Mouse (Mus musculus) lung, adult 2 months (tissue): ENCODE results near the gene Gmcl1. TPM values are rescaled to one million over a fixed set of nuclear protein-coding genes. Genes with fewer than 3 reads are reported as not detected.

Experiments used
- DNase-seq: peaks from one replicate; pipeline ENCODE4 v3.0.0; 2022
- H3K4me1 ChIP-seq: fragments of 200-500 bp; 2 replicates; pipeline ENCODE4 v1.6.1; 2011; ENCODE audit warnings: low read length; ENCODE audit not compliant: control insufficient read depth, insufficient read depth
- H3K4me3 ChIP-seq: fragments of 200-500 bp; replicated peaks from 2 replicates; pipeline ENCODE3; 2011; ENCODE audit warnings: low read depth, mild to moderate bottlenecking, control low read depth, low read length; ENCODE audit errors: extremely low read depth
- CTCF ChIP-seq: fragments of 200-500 bp; IDR thresholded peaks from 2 replicates; pipeline ENCODE4 v1.5.1; 2011; ENCODE audit warnings: mild to moderate bottlenecking, low read length, control low read depth; ENCODE audit not compliant: insufficient read depth
- POLR2A ChIP-seq: fragments of 200-500 bp; IDR thresholded peaks from 2 replicates; pipeline ENCODE4 v1.6.1; 2011; ENCODE audit warnings: low read depth, mild to moderate bottlenecking, control low read depth, low read length, borderline replicate concordance; ENCODE audit errors: extremely low read depth
- WGBS: fragments of 180-500 bp; shearing (Covaris S2); methylation state at CpG from one replicate; pipeline ENCODE4 v1.1.7; 2018; 5-methylcytosine and 5-hydroxymethylcytosine counted together
- polyA plus RNA-seq: library from polyadenylated mRNA; depleted of rRNA; stranded (reverse); fragments of >200 nt; gene quantifications from 2 replicates; pipeline ENCODE4 v1.2.3, GENCODE M21; 2012

Gene Gmcl1
- polyA plus RNA-seq, 1 experiment: 8.4 TPM

DNA sequence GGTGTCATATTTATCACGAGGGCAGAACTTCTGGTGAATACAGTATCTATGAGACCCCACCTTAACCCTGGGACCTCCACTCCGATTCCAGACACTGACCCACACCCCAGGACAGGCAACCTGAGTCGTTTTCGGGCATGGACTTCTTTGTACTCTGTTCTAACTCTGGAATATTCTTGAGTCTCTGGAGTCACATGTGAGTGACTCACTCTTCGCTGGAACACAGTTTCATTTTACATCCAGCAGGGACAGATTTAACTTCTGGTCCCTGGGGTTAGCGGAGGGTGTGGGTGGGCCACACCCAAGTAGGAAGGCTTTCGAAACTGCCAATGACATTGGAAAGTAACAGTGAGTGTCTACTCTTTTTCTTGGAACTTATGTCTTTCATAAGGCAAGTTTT, 39.4 kb upstream of the Gmcl1 start:
- Histone ChIP-seq H3K4me3 (no peak overlapping the region), H3K4me1 (peaks cover 8% of the 10 kb centered on the region)
- TF ChIP-seq POLR2A: no peak
- TF ChIP-seq CTCF: no peak
- 41% methylated on average over 7 of the region's 7 CpGs for WGBS
- no peak for DNase-seq

DNA sequence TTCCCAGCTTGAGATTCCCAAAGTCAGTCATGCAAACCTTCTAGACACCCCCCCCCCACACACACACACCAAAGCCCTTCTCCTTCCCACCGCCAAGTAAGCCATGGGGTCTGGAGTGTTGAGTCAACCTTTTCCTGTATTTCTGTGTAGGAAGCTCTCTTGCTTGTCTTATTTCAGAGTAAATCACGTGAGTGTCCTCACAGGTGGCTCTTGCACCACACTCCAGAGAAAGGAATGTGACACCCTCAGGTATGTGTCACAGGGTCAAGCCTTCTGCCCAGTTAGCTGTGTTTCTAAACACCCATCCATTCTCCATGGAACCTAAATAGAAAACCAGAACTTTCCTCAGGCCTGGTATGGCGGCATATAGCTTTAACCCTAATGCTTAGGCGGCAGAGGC, 35.8 kb upstream of the Gmcl1 start:
- 82% methylated on average over 4 of the region's 4 CpGs for WGBS
- no peak for TF ChIP-seq CTCF
- no peak for TF ChIP-seq POLR2A
- peaks cover 10% of the 10 kb centered on the region for H3K4me1 ChIP-seq
- DNase-seq: no peak
- H3K4me3 ChIP-seq: no peak overlapping the region

DNA sequence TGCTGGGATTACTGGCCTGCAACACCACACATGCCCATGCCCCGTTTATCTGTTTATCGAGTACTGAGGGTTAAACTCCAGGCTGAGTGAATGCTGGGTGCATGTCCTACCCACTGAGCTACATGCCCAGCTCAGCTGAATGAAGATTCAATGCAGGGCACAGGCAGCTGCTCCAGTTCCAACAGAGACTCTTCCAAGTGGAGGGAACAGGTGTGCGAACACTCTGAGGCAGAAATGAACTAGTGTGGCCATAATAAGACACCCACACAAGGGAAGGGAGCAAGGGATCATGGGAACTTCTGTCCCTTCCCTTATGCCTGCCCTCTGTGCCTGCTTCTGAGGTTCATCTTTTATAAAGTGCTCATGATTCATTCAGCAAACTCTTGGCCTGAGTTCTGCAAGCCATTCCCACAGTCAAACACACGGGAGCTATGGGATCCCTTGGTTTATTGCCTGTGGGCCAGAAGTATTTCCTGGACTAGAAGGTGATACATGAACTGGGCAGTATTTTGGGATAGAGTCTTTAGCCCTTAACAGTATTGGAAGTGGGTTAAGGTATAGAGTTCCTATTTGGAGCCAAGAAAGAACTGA, 35.1 kb upstream of the Gmcl1 start:
- 74% methylated on average over 4 of the region's 4 CpGs for whole genome bisulfite sequencing
- TF ChIP-seq POLR2A (no peak), CTCF (no peak)

DNA sequence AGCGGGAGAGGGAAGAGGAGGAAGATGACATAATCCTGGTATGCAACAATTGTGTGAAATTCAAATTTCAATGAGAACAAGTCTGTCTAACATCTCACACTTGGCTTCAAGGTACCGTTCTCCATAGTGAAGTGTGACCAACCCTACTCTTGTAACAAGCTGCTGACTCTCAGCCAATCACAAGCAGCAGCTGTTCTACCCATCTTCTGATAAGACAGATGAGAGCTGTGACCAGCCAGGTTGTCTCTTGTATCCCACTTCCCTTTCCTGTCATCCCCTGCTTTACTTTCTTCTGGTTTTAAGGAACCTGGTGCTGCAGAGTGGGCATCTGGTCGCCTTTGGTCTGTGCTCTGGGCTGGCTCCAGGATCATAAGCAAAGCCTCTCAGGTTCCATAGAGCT, 34.3 kb upstream of the Gmcl1 start:
- Histone ChIP-seq H3K4me3 (no peak overlapping the region), H3K4me1 (peaks cover 10% of the 10 kb centered on the region)
- DNase-seq: no peak
- TF ChIP-seq POLR2A: no peak
- TF ChIP-seq CTCF: no peak
- WGBS: 59% methylated on average over 3 of the region's 3 CpGs

More for the DNA sequence above, 35.1 kb upstream of the Gmcl1 start:
- no peak overlapping the region for H3K4me3 ChIP-seq
- no peak for DNase-seq
- peaks cover 10% of the 10 kb centered on the region for H3K4me1 ChIP-seq

DNA sequence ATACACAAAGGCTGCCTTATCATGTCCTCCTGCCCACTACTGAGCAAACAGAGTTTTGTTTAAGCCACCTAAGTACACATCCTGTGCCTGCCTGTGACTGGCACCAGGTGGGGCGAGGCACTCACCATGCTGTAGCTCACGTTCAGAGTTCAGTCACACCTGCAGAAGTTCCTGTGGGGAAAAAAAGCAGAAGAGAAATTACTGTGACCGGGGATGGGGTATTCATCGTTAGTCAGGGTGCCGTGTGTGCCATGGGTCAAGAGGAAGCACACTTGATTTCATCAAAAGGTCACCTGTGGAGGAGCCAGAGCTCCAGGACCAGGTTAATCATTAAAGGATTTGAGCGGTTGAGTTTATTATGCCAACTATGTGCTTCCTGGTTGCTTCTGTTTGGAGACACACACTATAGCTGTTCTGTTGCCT, 32.5 kb upstream of the Gmcl1 start:
- DNase-seq: peak; percentile 51
- peaks cover 7% of the 10 kb centered on the region; the same call in 1 of the 2 replicates for H3K4me1 ChIP-seq
- WGBS: 46% methylated on average over 6 of the region's 6 CpGs

DNA sequence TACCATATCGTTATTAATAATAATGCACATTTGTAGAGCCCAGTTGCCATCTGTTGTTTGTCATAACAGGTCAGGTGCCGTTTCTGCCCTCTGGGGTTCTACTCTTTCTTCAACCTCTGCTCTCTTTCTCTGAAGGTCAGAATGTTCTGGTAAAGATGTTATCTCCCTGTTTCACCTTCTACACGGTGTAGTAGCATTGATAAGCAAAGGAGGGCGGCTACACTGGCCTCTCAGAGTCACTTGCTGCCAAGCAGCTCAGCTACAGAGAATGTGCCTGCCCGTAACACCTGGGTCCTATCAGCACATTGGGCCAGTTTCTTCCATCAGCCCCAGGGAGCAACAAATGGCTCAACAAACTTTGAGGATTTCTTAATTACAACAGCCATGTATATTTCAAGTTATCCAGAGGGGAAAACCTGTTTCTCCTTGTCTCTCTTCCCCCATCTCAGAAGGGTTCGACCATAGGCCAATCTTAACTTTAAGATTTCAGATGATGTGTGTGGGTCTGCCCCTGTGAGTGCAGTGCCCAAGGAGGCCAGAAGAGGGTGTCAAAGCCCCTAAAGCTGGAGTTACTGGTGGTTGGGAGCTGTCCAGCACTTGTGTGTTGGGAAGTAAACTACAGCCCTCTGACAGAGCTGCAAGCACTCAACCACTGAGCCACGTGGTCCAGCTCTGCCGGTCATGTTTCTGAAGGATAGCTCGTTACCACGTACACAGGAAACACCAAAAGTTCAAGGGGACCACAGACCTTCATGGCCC, 21.1 kb upstream of the Gmcl1 start:
- Histone ChIP-seq H3K4me1 (no peaks in the 10 kb centered on the region), H3K4me3 (no peak overlapping the region)
- TF ChIP-seq CTCF (no peak), POLR2A (no peak)
- DNase-seq: no peak
- 82% methylated on average over 10 of the region's 10 CpGs for WGBS

More for the DNA sequence above, 32.5 kb upstream of the Gmcl1 start:
- no peak overlapping the region for H3K4me3 ChIP-seq
- TF ChIP-seq POLR2A: no peak
- TF ChIP-seq CTCF: 0 out of 2 replicates have a peak, but pooled peaks have one; percentile 11

DNA sequence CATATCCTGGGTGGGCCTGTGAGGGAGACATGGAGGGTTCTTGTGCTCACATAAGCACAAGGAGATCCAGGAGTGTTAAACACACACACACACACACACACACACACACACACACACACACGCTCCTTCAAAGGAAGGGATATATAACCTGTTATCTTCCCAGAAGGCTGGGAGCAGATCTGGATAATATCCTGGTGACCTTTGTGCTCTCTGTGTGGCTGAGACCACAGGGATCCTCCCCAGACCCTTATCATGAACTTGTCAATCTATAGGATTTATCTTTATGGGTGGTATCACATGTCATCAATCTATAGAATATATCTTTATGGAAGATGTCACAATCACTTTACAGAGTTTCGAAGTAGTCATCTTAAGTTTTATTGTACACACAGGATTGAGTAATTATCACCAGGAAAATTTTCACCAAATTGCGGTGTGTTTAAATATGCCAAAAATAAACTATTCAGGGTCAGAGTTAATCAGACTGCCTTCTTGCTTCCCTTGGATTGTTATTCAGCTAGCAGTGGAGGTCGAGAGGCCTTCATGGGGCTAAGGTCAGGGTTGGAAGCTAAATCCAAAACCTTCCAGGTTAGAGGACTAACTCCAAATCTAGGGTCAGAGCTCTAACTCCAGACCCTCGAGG, 19.8 kb upstream of the Gmcl1 start:
- TF ChIP-seq CTCF (no peak), POLR2A (no peak)
- 70% methylated on average over 5 of the region's 5 CpGs for WGBS
- DNase-seq: no peak
- H3K4me3 ChIP-seq: no peak overlapping the region
- no peaks in the 10 kb centered on the region for H3K4me1 ChIP-seq

DNA sequence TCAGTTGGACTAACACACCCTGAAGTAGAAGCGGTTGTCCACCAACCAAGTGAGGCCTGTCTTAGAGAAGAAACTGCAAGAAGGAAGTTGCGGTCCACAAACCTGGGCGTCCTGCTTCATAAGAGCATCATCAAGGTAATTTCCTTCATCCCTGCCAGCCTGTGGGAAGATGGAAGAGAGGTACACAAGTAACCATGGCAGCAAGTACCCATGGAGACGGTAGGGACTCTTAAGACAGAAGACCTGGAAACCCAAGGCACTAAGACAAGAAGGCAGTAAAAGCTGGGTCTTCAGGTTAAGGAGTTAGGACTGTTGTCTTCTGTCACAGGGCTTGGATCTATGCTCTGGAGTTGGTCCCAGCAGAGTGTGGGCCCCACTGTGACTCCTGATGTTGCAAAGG, 17.8 kb upstream of the Gmcl1 start:
- 90% methylated on average over 4 of the region's 4 CpGs for WGBS
- H3K4me1 ChIP-seq: no peaks in the 10 kb centered on the region
- TF ChIP-seq POLR2A (no peak), CTCF (no peak)

DNA sequence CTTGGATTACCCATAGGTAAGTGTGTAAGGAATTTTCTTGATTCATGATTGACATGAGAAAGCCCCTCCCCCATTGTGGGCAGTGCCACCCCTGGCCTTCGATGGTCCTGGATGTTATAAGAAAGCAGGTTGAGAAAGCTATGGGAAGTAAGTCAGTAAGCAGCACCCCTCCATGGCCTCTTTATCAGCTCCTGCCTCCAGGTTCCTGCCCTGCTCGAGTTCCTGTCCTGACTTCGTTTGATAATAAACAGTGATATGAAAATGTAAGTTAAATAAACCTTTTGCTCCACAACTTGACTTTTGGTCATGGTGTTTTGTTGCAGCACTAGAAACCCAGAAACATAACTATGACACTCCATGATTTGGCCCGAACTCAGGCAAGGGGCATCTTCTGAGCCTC, 16.6 kb upstream of the Gmcl1 start:
- Histone ChIP-seq H3K4me3 (no peak overlapping the region), H3K4me1 (no peaks in the 10 kb centered on the region)
- no peak for DNase-seq
- TF ChIP-seq CTCF: no peak
- TF ChIP-seq POLR2A: no peak
- 47% methylated on average over 4 of the region's 4 CpGs for WGBS

More for the DNA sequence above, 17.8 kb upstream of the Gmcl1 start:
- H3K4me3 ChIP-seq: no peak overlapping the region
- no peak for DNase-seq

DNA sequence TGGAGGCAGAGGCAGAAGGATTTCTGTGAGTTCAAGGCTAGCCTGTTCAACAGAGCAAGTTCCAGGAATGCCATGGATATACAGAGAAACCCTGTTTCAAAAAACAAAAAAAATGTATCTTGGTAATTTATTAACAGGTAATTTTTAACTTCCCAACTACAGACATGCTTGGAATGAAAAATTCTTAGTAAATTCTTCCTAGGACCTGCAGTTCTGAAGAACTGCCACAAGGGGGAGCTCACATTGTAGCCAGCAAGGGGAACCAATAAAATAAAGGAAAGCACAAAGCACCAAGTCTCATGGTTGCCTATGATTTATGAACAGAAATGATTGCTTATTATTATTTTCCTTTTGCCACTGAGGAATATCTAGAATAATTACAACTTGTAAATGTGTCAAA, 14.0 kb upstream of the Gmcl1 start:
- peak; percentile 34 for DNase-seq
- no peak overlapping the region for H3K4me3 ChIP-seq
- H3K4me1 ChIP-seq: no peaks in the 10 kb centered on the region
- TF ChIP-seq CTCF (peak; percentile 46), POLR2A (no peak)
